Mouse (Mus musculus): ENCODE data around the gene Yeats2. TPM values are rescaled to one million over a fixed set of nuclear protein-coding genes. Genes with fewer than 3 reads are reported as not detected.

Gene Yeats2
- polyA plus RNA-seq, 1 experiment from 2014 or later: 26.6 TPM

GRCm38 (mm10) chr16:20169471-20170106 is 28.7 kb downstream of the Yeats2 start:
- Histone ChIP-seq H3K4me1 (ENCODE audit: control insufficient read depth, insufficient read depth, low read length) (no peaks in the 10 kb centered on the region), H3K36me3 (ENCODE audit: control insufficient read depth, insufficient read depth, low read length) (peaks cover 88% of the 10 kb centered on the region), H3K4me2 (ENCODE audit: low read length) (no peak overlapping the region), H3K9ac (replicated peaks; ENCODE audit: low read length) (no peak overlapping the region), H3K9me3 (ENCODE audit: control insufficient read depth, low read length) (0 out of 2 replicates have a peak, but pooled peaks cover 9% of the 10 kb centered on the region), H3K4me3 (replicated peaks; ENCODE audit: low read depth, low read length) (no peak overlapping the region), H3K27me3 (ENCODE audit: control insufficient read depth, insufficient read depth, low read length) (no peaks in the 10 kb centered on the region), H3K27ac (replicated peaks; ENCODE audit: low read depth, low read length) (no peak overlapping the region)
- 72% methylated on average over 3 of the region's 3 CpGs for WGBS
- no peak for ATAC-seq (ENCODE audit: low FRiP score, low TSS enrichment)
- peak; percentile 8 for DNase-seq

GRCm38 (mm10) chr16:20179406-20180175 is 38.7 kb downstream of the Yeats2 start:
- H3K36me3 ChIP-seq (ENCODE audit: control insufficient read depth, insufficient read depth, low read length): peaks cover 68% of the 10 kb centered on the region
- no peak overlapping the region for H3K4me2 ChIP-seq (ENCODE audit: low read length)
- no peaks in the 10 kb centered on the region for H3K4me1 ChIP-seq (ENCODE audit: control insufficient read depth, insufficient read depth, low read length)
- H3K9ac ChIP-seq (replicated peaks; ENCODE audit: low read length): no peak overlapping the region
- WGBS: 81% methylated on average over 23 of the region's 23 CpGs
- no peak overlapping the region for H3K4me3 ChIP-seq (replicated peaks; ENCODE audit: low read depth, low read length)
- no peak for DNase-seq
- H3K9me3 ChIP-seq (ENCODE audit: control insufficient read depth, low read length): no peaks in the 10 kb centered on the region
- H3K27ac ChIP-seq (replicated peaks; ENCODE audit: low read depth, low read length): no peak overlapping the region
- ATAC-seq (ENCODE audit: low FRiP score, low TSS enrichment): no peak
- H3K27me3 ChIP-seq (ENCODE audit: control insufficient read depth, insufficient read depth, low read length): no peaks in the 10 kb centered on the region

GRCm38 (mm10) chr16:20185368-20185767 is 44.5 kb downstream of the Yeats2 start:
- ATAC-seq (ENCODE audit: low FRiP score, low TSS enrichment) (no peak), DNase-seq (peak; percentile 64)
- H3K9ac ChIP-seq (replicated peaks; ENCODE audit: low read length): no peak overlapping the region
- no peak overlapping the region for H3K4me3 ChIP-seq (replicated peaks; ENCODE audit: low read depth, low read length)
- H3K9me3 ChIP-seq (ENCODE audit: control insufficient read depth, low read length): no peaks in the 10 kb centered on the region
- H3K27ac ChIP-seq (replicated peaks; ENCODE audit: low read depth, low read length): no peak overlapping the region
- H3K4me1 ChIP-seq (ENCODE audit: control insufficient read depth, insufficient read depth, low read length): no peaks in the 10 kb centered on the region
- no peak overlapping the region for H3K4me2 ChIP-seq (ENCODE audit: low read length)
- 61% methylated on average over 2 of the region's 2 CpGs for WGBS
- H3K36me3 ChIP-seq (ENCODE audit: control insufficient read depth, insufficient read depth, low read length): peaks cover 67% of the 10 kb centered on the region
- no peaks in the 10 kb centered on the region for H3K27me3 ChIP-seq (ENCODE audit: control insufficient read depth, insufficient read depth, low read length)

GRCm38 (mm10) chr16:20191161-20191882 is 50.5 kb downstream of the Yeats2 start:
- WGBS: 89% methylated on average over 3 of the region's 3 CpGs
- no peak overlapping the region for H3K9ac ChIP-seq (replicated peaks; ENCODE audit: low read length)
- H3K4me3 ChIP-seq (replicated peaks; ENCODE audit: low read depth, low read length): no peak overlapping the region
- DNase-seq (no peak), ATAC-seq (ENCODE audit: low FRiP score, low TSS enrichment) (no peak)
- no peak overlapping the region for H3K4me2 ChIP-seq (ENCODE audit: low read length)
- no peaks in the 10 kb centered on the region for H3K4me1 ChIP-seq (ENCODE audit: control insufficient read depth, insufficient read depth, low read length)
- no peak overlapping the region for H3K27ac ChIP-seq (replicated peaks; ENCODE audit: low read depth, low read length)
- H3K36me3 ChIP-seq (ENCODE audit: control insufficient read depth, insufficient read depth, low read length): peaks cover 92% of the 10 kb centered on the region
- H3K27me3 ChIP-seq (ENCODE audit: control insufficient read depth, insufficient read depth, low read length): no peaks in the 10 kb centered on the region
- no peaks in the 10 kb centered on the region for H3K9me3 ChIP-seq (ENCODE audit: control insufficient read depth, low read length)

- Histone ChIP-seq H3K9ac (replicated peaks; ENCODE audit: low read length) (no peak overlapping the region), H3K36me3 (ENCODE audit: control insufficient read depth, insufficient read depth, low read length) (peaks cover 92% of the 10 kb centered on the region), H3K4me2 (ENCODE audit: low read length) (no peak overlapping the region), H3K4me3 (replicated peaks; ENCODE audit: low read depth, low read length) (no peak overlapping the region), H3K27ac (replicated peaks; ENCODE audit: low read depth, low read length) (no peak overlapping the region), H3K9me3 (ENCODE audit: control insufficient read depth, low read length) (no peaks in the 10 kb centered on the region), H3K4me1 (ENCODE audit: control insufficient read depth, insufficient read depth, low read length) (no peaks in the 10 kb centered on the region), H3K27me3 (ENCODE audit: control insufficient read depth, insufficient read depth, low read length) (no peaks in the 10 kb centered on the region)
- no peak for ATAC-seq (ENCODE audit: low FRiP score, low TSS enrichment)
- no peak for DNase-seq
Measured at GRCm38 (mm10) chr16:20192043-20192442, 51.2 kb downstream of the Yeats2 start.

- ATAC-seq (ENCODE audit: low FRiP score, low TSS enrichment) (no peak), DNase-seq (peak; percentile 71)
- no peaks in the 10 kb centered on the region for H3K9me3 ChIP-seq (ENCODE audit: control insufficient read depth, low read length)
- H3K4me1 ChIP-seq (ENCODE audit: control insufficient read depth, insufficient read depth, low read length): no peaks in the 10 kb centered on the region
- H3K27me3 ChIP-seq (ENCODE audit: control insufficient read depth, insufficient read depth, low read length): no peaks in the 10 kb centered on the region
- no peak overlapping the region for H3K9ac ChIP-seq (replicated peaks; ENCODE audit: low read length)
- H3K36me3 ChIP-seq (ENCODE audit: control insufficient read depth, insufficient read depth, low read length): peaks cover 83% of the 10 kb centered on the region
- 97% methylated on average over 3 of the region's 3 CpGs for WGBS
- no peak overlapping the region for H3K27ac ChIP-seq (replicated peaks; ENCODE audit: low read depth, low read length)
- H3K4me3 ChIP-seq (replicated peaks; ENCODE audit: low read depth, low read length): no peak overlapping the region
- H3K4me2 ChIP-seq (ENCODE audit: low read length): no peak overlapping the region
Measured at GRCm38 (mm10) chr16:20195546-20195945, 54.7 kb downstream of the Yeats2 start.

GRCm38 (mm10) chr16:20196962-20197361 is 56.1 kb downstream of the Yeats2 start:
- Histone ChIP-seq H3K9me3 (ENCODE audit: control insufficient read depth, low read length) (no peaks in the 10 kb centered on the region), H3K4me3 (replicated peaks; ENCODE audit: low read depth, low read length) (no peak overlapping the region), H3K27ac (replicated peaks; ENCODE audit: low read depth, low read length) (no peak overlapping the region), H3K36me3 (ENCODE audit: control insufficient read depth, insufficient read depth, low read length) (peaks cover 77% of the 10 kb centered on the region), H3K27me3 (ENCODE audit: control insufficient read depth, insufficient read depth, low read length) (no peaks in the 10 kb centered on the region), H3K4me1 (ENCODE audit: control insufficient read depth, insufficient read depth, low read length) (no peaks in the 10 kb centered on the region), H3K9ac (replicated peaks; ENCODE audit: low read length) (no peak overlapping the region), H3K4me2 (ENCODE audit: low read length) (no peak overlapping the region)
- 95% methylated on average over 5 of the region's 5 CpGs for WGBS
- DNase-seq: no peak
- no peak for ATAC-seq (ENCODE audit: low FRiP score, low TSS enrichment)

- Histone ChIP-seq H3K27me3 (ENCODE audit: control insufficient read depth, insufficient read depth, low read length) (no peaks in the 10 kb centered on the region), H3K36me3 (ENCODE audit: control insufficient read depth, insufficient read depth, low read length) (peaks cover 71% of the 10 kb centered on the region), H3K9me3 (ENCODE audit: control insufficient read depth, low read length) (no peaks in the 10 kb centered on the region), H3K4me3 (replicated peaks; ENCODE audit: low read depth, low read length) (no peak overlapping the region), H3K27ac (replicated peaks; ENCODE audit: low read depth, low read length) (no peak overlapping the region), H3K9ac (replicated peaks; ENCODE audit: low read length) (no peak overlapping the region), H3K4me1 (ENCODE audit: control insufficient read depth, insufficient read depth, low read length) (no peaks in the 10 kb centered on the region), H3K4me2 (ENCODE audit: low read length) (no peak overlapping the region)
- ATAC-seq (ENCODE audit: low FRiP score, low TSS enrichment) (no peak), DNase-seq (no peak)
- 94% methylated on average over 5 of the region's 5 CpGs for WGBS
Measured at GRCm38 (mm10) chr16:20199501-20200201, 58.8 kb downstream of the Yeats2 start.

Measured in midbrain, embryonic 14.5 days (tissue).